In genomic region chr8:70905463-70905830, GRCm38 (mm10) we compare ENCODE assay signal across 8 mouse cellular contexts. TPM values are rescaled to one million over a fixed set of nuclear protein-coding genes. Genes with fewer than 3 reads are reported as not detected.
DNase-seq lines count a peak whose midpoint lies in the region; ATAC-seq and TF ChIP-seq lines count a peak whose summit lies in the region.

No protein-coding gene starts in this region.

- no peak for DNase-seq in frontal cortex, postnatal 36 days (ENCODE audit: low spot score in 2 of 2)
- no peak for DNase-seq in thymus, adult 2 months
- DNase-seq in thymus, postnatal 25 days = no peak
- no peak for DNase-seq in adrenal gland, postnatal 14 days
- DNase-seq in cerebellum, adult 9-10 months = no peak
- DNase-seq in adipocyte (ENCODE audit: low spot score) = no peak

- no peaks in the 10 kb centered on the region for H3K9me3 ChIP-seq in liver, embryonic 12.5 days (replicated peaks)

- peak overlapping the region; percentile 90 for H3K9ac ChIP-seq in liver, embryonic 12.5 days

- H3K4me2 ChIP-seq in liver, embryonic 12.5 days = peak overlapping the region; percentile 98

- no peak for TF ChIP-seq CTCF in thymus, adult 2 months (IDR thresholded peaks at IDR 0.05; ENCODE audit: borderline replicate concordance, control insufficient read depth, extremely low read depth, insufficient read depth, low read length, poor library complexity)

- peak overlapping the region; percentile 30; the same call in 1 of the 2 replicates for H3K27ac ChIP-seq in thymus, adult 2 months (ENCODE audit: control insufficient read depth, insufficient read depth, low read length)
- H3K27ac ChIP-seq in liver, embryonic 12.5 days = peak overlapping the region; percentile 91

- TF ChIP-seq POLR2A in thymus, adult 2 months (IDR thresholded peaks at IDR 0.05; ENCODE audit: control insufficient read depth, extremely low read depth, insufficient read depth, low read length, poor library complexity) = no peak

- peak; percentile 18; the same call in 1 of the 2 replicates for ATAC-seq in frontal cortex, adult (ENCODE audit: low TSS enrichment)
- peak; percentile 24; the same call in 1 of the 2 replicates for ATAC-seq in liver, embryonic 12.5 days

- H3K4me1 ChIP-seq in thymus, adult 2 months (replicated peaks; ENCODE audit: control insufficient read depth, insufficient read depth, low read length) = peaks cover 10% of the 10 kb centered on the region
- peaks cover 41% of the 10 kb centered on the region for H3K4me1 ChIP-seq in liver, embryonic 12.5 days

- peak overlapping the region; percentile 64 for H3K4me3 ChIP-seq in thymus, adult 2 months (ENCODE audit: control insufficient read depth, insufficient read depth, low read length)
- peak overlapping the region; percentile 90 for H3K4me3 ChIP-seq in liver, embryonic 12.5 days

- no peaks in the 10 kb centered on the region for H3K36me3 ChIP-seq in thymus, adult 2 months (ENCODE audit: control insufficient read depth, insufficient read depth, low read length)
- peaks cover 6% of the 10 kb centered on the region; the same call in 1 of the 2 replicates for H3K36me3 ChIP-seq in liver, embryonic 12.5 days

- WGBS in thymus, adult 2 months = 4% methylated on average over 8 of the region's 8 CpGs
- WGBS in liver, embryonic 12.5 days (ENCODE audit: insufficient replicate concordance) = 8% methylated on average over 8 of the region's 8 CpGs

- no peaks in the 10 kb centered on the region for H3K27me3 ChIP-seq in thymus, adult 2 months (ENCODE audit: control insufficient read depth, insufficient read depth, low read length)
- H3K27me3 ChIP-seq in liver, embryonic 12.5 days (replicated peaks) = peaks cover 6% of the 10 kb centered on the region; the same call in 1 of the 2 replicates

RNA-seq across cellular contexts. Expression of gene Map1s, which starts 0.3 kb away (rescaled TPM):
- 145 and 151 TPM in 2 replicates for polyA plus RNA-seq in thymus, adult 2 months (2012; rRNA removed)
- 28.4 and 30.9 TPM in 2 replicates for polyA plus RNA-seq in liver, embryonic 12.5 days (2016; fragmentation: Nextera tagmentation; extraction: Ambion mirVana)
- total RNA-seq in adrenal gland, postnatal 14 days (2021) = 26.2 and 32.1 TPM in 2 replicates

RNA-seq across cellular contexts. Expression of gene Rpl18a, which starts 8.2 kb away (rescaled TPM):
- polyA plus RNA-seq in thymus, adult 2 months (2012; rRNA removed) = 7,420 and 8,337 TPM in 2 replicates
- 3,066 and 3,170 TPM in 2 replicates for polyA plus RNA-seq in liver, embryonic 12.5 days (2016; fragmentation: Nextera tagmentation; extraction: Ambion mirVana)
- 1,399 and 1,708 TPM in 2 replicates for total RNA-seq in adrenal gland, postnatal 14 days (2021)

RNA-seq across cellular contexts. Expression of gene Slc5a5, which starts 12.9 kb away (rescaled TPM):
- polyA plus RNA-seq in thymus, adult 2 months (2012; rRNA removed) = 0.80 and 1.4 TPM in 2 replicates
- polyA plus RNA-seq in liver, embryonic 12.5 days (2016; fragmentation: Nextera tagmentation; extraction: Ambion mirVana) = 0.08 and 0.11 TPM in 2 replicates
- total RNA-seq in adrenal gland, postnatal 14 days (2021) = 0.30 TPM in 1 of 2 replicates, not detected in the other

RNA-seq across cellular contexts. Expression of gene Ccdc124, which starts 31.7 kb away (rescaled TPM):
- polyA plus RNA-seq in thymus, adult 2 months (2012; rRNA removed) = 51.8 and 53.4 TPM in 2 replicates
- polyA plus RNA-seq in liver, embryonic 12.5 days (2016; fragmentation: Nextera tagmentation; extraction: Ambion mirVana) = 78.8 and 81.1 TPM in 2 replicates
- 52.2 and 52.9 TPM in 2 replicates for total RNA-seq in adrenal gland, postnatal 14 days (2021)

RNA-seq across cellular contexts. Expression of gene Kcnn1, which starts 42.4 kb away (rescaled TPM):
- polyA plus RNA-seq in thymus, adult 2 months (2012; rRNA removed) = 4.2 and 6.4 TPM in 2 replicates
- polyA plus RNA-seq in liver, embryonic 12.5 days (2016; fragmentation: Nextera tagmentation; extraction: Ambion mirVana) = 0.55 and 0.72 TPM in 2 replicates
- 2.9 and 3.8 TPM in 2 replicates for total RNA-seq in adrenal gland, postnatal 14 days (2021)
